ENCODE assay signal across 10 mouse cellular contexts in genomic region chrX:141723936-141724335, GRCm38 (mm10). TPM values are rescaled to one million over a fixed set of nuclear protein-coding genes. Genes with fewer than 3 reads are reported as not detected.
DNase-seq lines count a peak whose midpoint lies in the region; ATAC-seq lines count a peak whose summit lies in the region.
"Had no signal": no experiment of that assay in that cellular context is flagged by ENCODE, and none has a peak within 500 bp of the region (broad histone marks: within the 10 kb centered on the region; RNA-seq: fewer than 3 reads in every experiment).

No protein-coding gene starts in this region.

- intact Hi-C loops in heart, postnatal 10 days (cut with DNase I): no loop called here
- intact Hi-C loops in gastrocnemius, postnatal 36 days (cut with DNase I): no loop called here

- peak; percentile 66 for DNase-seq in heart, adult 11 months
- no peak for DNase-seq in heart, postnatal 10 days
- peak; percentile 53 for DNase-seq in embryonic facial prominence, embryonic 10.5 days (ENCODE audit: low spot score)
- DNase-seq in midbrain, embryonic 14.5 days: peak; percentile 47
- no peak for DNase-seq in gastrocnemius, postnatal 36 days
- DNase-seq in cerebellum, postnatal 25 days: no peak
- no peak for DNase-seq in lung, adult 18-20 months
- DNase-seq: cerebellum, adult 11 months had no signal

- H3K27ac ChIP-seq in embryonic facial prominence, embryonic 10.5 days (replicated peaks): no peak overlapping the region
- H3K27ac ChIP-seq in intestine, embryonic 16.5 days (ENCODE audit: low read length): no peak overlapping the region
- H3K27ac ChIP-seq in midbrain, embryonic 14.5 days (replicated peaks; ENCODE audit: low read depth, low read length): no peak overlapping the region

- H3K4me1 ChIP-seq in embryonic facial prominence, embryonic 10.5 days: no peaks in the 10 kb centered on the region
- H3K4me1 ChIP-seq in intestine, embryonic 16.5 days (ENCODE audit: control insufficient read depth, insufficient read depth, low read length): no peaks in the 10 kb centered on the region; the same call in 1 of the 2 replicates
- peaks cover 6% of the 10 kb centered on the region; the same call in 1 of the 2 replicates for H3K4me1 ChIP-seq in midbrain, embryonic 14.5 days (ENCODE audit: control insufficient read depth, insufficient read depth, low read length)

- no peak overlapping the region for H3K9ac ChIP-seq in intestine, embryonic 16.5 days (ENCODE audit: low read depth, low read length)
- H3K9ac ChIP-seq in midbrain, embryonic 14.5 days (replicated peaks; ENCODE audit: low read length): no peak overlapping the region

- H3K9me3 ChIP-seq in embryonic facial prominence, embryonic 10.5 days: no peaks in the 10 kb centered on the region
- no peaks in the 10 kb centered on the region for H3K9me3 ChIP-seq in intestine, embryonic 16.5 days (ENCODE audit: control insufficient read depth, low read length)
- H3K9me3 ChIP-seq in midbrain, embryonic 14.5 days (ENCODE audit: control insufficient read depth, low read length): no peaks in the 10 kb centered on the region

- peak overlapping the region; percentile 57 for H3K4me2 ChIP-seq in intestine, embryonic 16.5 days (ENCODE audit: low read depth, low read length)
- H3K4me2 ChIP-seq in midbrain, embryonic 14.5 days (ENCODE audit: low read length): peak overlapping the region; percentile 63

- H3K4me3 ChIP-seq in embryonic facial prominence, embryonic 10.5 days: peak overlapping the region; percentile 57
- H3K4me3 ChIP-seq in intestine, embryonic 16.5 days (ENCODE audit: low read length): peak overlapping the region; percentile 40
- H3K4me3 ChIP-seq in midbrain, embryonic 14.5 days (replicated peaks; ENCODE audit: low read depth, low read length): peak overlapping the region; percentile 41

- no peaks in the 10 kb centered on the region for H3K36me3 ChIP-seq in embryonic facial prominence, embryonic 10.5 days (replicated peaks)
- H3K36me3 ChIP-seq in intestine, embryonic 16.5 days (ENCODE audit: control insufficient read depth, insufficient read depth, low read length): no peaks in the 10 kb centered on the region
- H3K36me3 ChIP-seq in midbrain, embryonic 14.5 days (ENCODE audit: control insufficient read depth, insufficient read depth, low read length): no peaks in the 10 kb centered on the region

- WGBS in embryonic facial prominence, embryonic 10.5 days: 30% methylated on average over 16 of the region's 16 CpGs
- WGBS in intestine, embryonic 16.5 days: 23% methylated on average over 15 of the region's 16 CpGs
- 21% methylated on average over 16 of the region's 16 CpGs for WGBS in midbrain, embryonic 14.5 days

- 0 out of 2 replicates have a peak, but pooled peaks have one; percentile 44 for ATAC-seq in intestine, embryonic 16.5 days
- no peak for ATAC-seq in midbrain, embryonic 14.5 days (ENCODE audit: low FRiP score, low TSS enrichment)

- H3K27me3 ChIP-seq in embryonic facial prominence, embryonic 10.5 days (replicated peaks; ENCODE audit: low read depth, poor library complexity, severe bottlenecking): peaks cover 93% of the 10 kb centered on the region
- peaks cover 47% of the 10 kb centered on the region for H3K27me3 ChIP-seq in intestine, embryonic 16.5 days (replicated peaks; ENCODE audit: control insufficient read depth, insufficient read depth, low read length)
- H3K27me3 ChIP-seq in midbrain, embryonic 14.5 days (ENCODE audit: control insufficient read depth, insufficient read depth, low read length): peaks cover 53% of the 10 kb centered on the region

RNA-seq across cellular contexts. Expression of gene Irs4, which starts 1.1 kb away (rescaled TPM):
- under 1 TPM; 0.07 to 0.10 TPM for total RNA-seq in heart, postnatal 10 days (2021)
- polyA plus RNA-seq in embryonic facial prominence, embryonic 10.5 days (2016; fragmentation: Nextera tagmentation; extraction: Ambion mirVana): 3.3 and 3.8 TPM in 2 replicates
- 0.11 and 0.20 TPM in 2 replicates for polyA plus RNA-seq in intestine, embryonic 16.5 days (2015; fragmentation: Nextera tagmentation; extraction: Ambion mirVana)
- 2.4 and 2.9 TPM in 2 replicates for polyA plus RNA-seq in midbrain, embryonic 14.5 days (2014; fragmentation: Nextera tagmentation; extraction: Ambion mirVana)
- not detected for total RNA-seq in gastrocnemius, postnatal 36 days (2021)
- polyA plus RNA-seq: C2C12 had no signal

Comparison
In these comparisons a context has a peak if more than half of its experiments do, and no peak if none do; other contexts are left out.
1. DNase-seq: peak in heart, adult 11 months (single experiment), embryonic facial prominence, embryonic 10.5 days (single experiment) and midbrain, embryonic 14.5 days (single experiment); none in heart, postnatal 10 days (0 of 2), gastrocnemius, postnatal 36 days (0 of 2), cerebellum, postnatal 25 days (0 of 2) and lung, adult 18-20 months (0 of 2).
2. Peak in every context shown above with its lines, with median percentiles within 50 percentile points of each other: H3K4me3 ChIP-seq.